Mouse (Mus musculus) hindbrain, embryonic 11.5 days (tissue): ENCODE results near the gene Macrod1. TPM values are rescaled to one million over a fixed set of nuclear protein-coding genes. Genes with fewer than 3 reads are reported as not detected.

Experiments used
- ATAC-seq: fragments of 200-750 bp; cut with Nextera tagmentation; 2 replicates; pipeline ENCODE4 v1.8.0; 2017; ENCODE audit warnings: mild to moderate bottlenecking, moderate TSS enrichment, moderate library complexity; ENCODE audit not compliant: low FRiP score
- DNase-seq: peaks from one replicate; pipeline ENCODE4 v3.0.0-alpha.2; 2015; ENCODE audit warnings: low spot score
- H3K27ac ChIP-seq: fragments of 300-500 bp; sonication (generic); 2 replicates; pipeline ENCODE4 v1.5.1; 2014; ENCODE audit warnings: mild to moderate bottlenecking, low read depth, low read length
- H3K27me3 ChIP-seq: fragments of 300-500 bp; sonication (generic); 2 replicates; pipeline ENCODE4 v1.6.1; 2014; ENCODE audit warnings: mild to moderate bottlenecking, low read length, moderate library complexity, mixed read lengths; ENCODE audit not compliant: control insufficient read depth, insufficient read depth
- H3K36me3 ChIP-seq: fragments of 300-500 bp; sonication (generic); 2 replicates; pipeline ENCODE4 v1.6.1; 2014; ENCODE audit warnings: mild to moderate bottlenecking, low read length, moderate library complexity, mixed read lengths; ENCODE audit not compliant: control insufficient read depth, insufficient read depth
- H3K4me1 ChIP-seq: fragments of 300-500 bp; sonication (generic); replicated peaks from 2 replicates; pipeline ENCODE4 v1.6.1; 2014; ENCODE audit warnings: low read length, mixed read lengths; ENCODE audit not compliant: control insufficient read depth, insufficient read depth
- H3K4me2 ChIP-seq: fragments of 300-500 bp; sonication (generic); replicated peaks from 2 replicates; pipeline ENCODE4 v1.6.1; 2014; ENCODE audit warnings: mild to moderate bottlenecking, low read depth, low read length
- H3K4me3 ChIP-seq: fragments of 300-500 bp; sonication (generic); 2 replicates; pipeline ENCODE4 v1.5.1; 2014; ENCODE audit warnings: low read depth, low read length
- H3K9ac ChIP-seq: fragments of 300-500 bp; sonication (generic); 2 replicates; pipeline ENCODE4 v1.6.1; 2014; ENCODE audit warnings: low read depth, low read length
- H3K9me3 ChIP-seq: fragments of 300-500 bp; sonication (generic); 2 replicates; pipeline ENCODE4 v1.6.1; 2016; ENCODE audit warnings: low read length; ENCODE audit not compliant: control insufficient read depth
- WGBS: fragments of 180-500 bp; shearing (Covaris S2); extraction: QIAGEN DNeasy Blood & Tissue Kit; methylation state at CpG from one replicate; pipeline ENCODE4 v1.1.7; 2014; 5-methylcytosine and 5-hydroxymethylcytosine counted together
- polyA plus RNA-seq: library from polyadenylated mRNA; unstranded; fragments of >200 nt; fragmentation: Nextera tagmentation; extraction: Ambion mirVana; gene quantifications from 2 replicates; pipeline ENCODE4 v1.2.1, GENCODE M21; 2014

Gene Macrod1
- polyA plus RNA-seq, 1 experiment from 2014 or later = 3.1 TPM

DNA sequence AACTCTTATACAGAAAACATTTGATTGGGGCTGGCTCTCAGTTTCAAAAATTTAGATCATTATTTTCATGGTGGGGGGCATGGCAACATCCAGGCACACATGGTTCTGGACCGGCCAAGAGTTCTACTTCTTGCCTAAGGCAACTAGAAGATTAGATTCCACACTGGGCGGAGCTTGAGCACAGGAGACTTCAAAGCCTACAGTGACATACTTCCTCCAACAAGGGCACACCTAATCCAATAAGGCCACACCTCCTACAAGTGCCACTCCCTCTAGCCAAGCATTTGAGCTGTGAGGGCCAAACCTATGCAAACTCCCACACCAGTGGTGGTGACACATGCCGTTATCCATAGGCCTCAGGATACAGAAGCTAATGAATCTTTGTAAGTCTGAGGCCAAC lies 189.4 kb downstream of the Macrod1 start:
- H3K4me2 ChIP-seq = no peak overlapping the region
- H3K27me3 ChIP-seq = no peaks in the 10 kb centered on the region
- H3K27ac ChIP-seq = no peak overlapping the region
- H3K36me3 ChIP-seq = no peaks in the 10 kb centered on the region
- no peak overlapping the region for H3K4me3 ChIP-seq
- no peaks in the 10 kb centered on the region for H3K9me3 ChIP-seq
- no peak for ATAC-seq
- DNase-seq = no peak
- no peak overlapping the region for H3K9ac ChIP-seq
- WGBS = 84% methylated on average over 3 of the region's 3 CpGs
- no peaks in the 10 kb centered on the region; the same call in 1 of the 2 replicates for H3K4me1 ChIP-seq

Other genes starting within 250 kb of the Macrod1 start
- 5.2 and 5.8 TPM in 2 replicates for gene Rps6ka4, start 216.2 kb upstream of the Macrod1 start, polyA plus RNA-seq
- gene Ccdc88b, start 198.6 kb upstream of the Macrod1 start, polyA plus RNA-seq = 0.42 and 0.74 TPM in 2 replicates
- 142 and 147 TPM in 2 replicates for gene Trmt112, start 147.1 kb upstream of the Macrod1 start, polyA plus RNA-seq
- gene Prdx5, start 146.7 kb upstream of the Macrod1 start, polyA plus RNA-seq = 126 and 138 TPM in 2 replicates
- gene Esrra, start 135.0 kb upstream of the Macrod1 start, polyA plus RNA-seq = 4.1 and 5.0 TPM in 2 replicates
- 0.54 TPM in 1 of 2 replicates, not detected in the other for gene Catsperz, start 131.4 kb upstream of the Macrod1 start, polyA plus RNA-seq
- gene Kcnk4, start 122.3 kb upstream of the Macrod1 start, polyA plus RNA-seq = 0.18 and 0.49 TPM in 2 replicates
- 61.7 and 63.9 TPM in 2 replicates for gene Bad, start 114.9 kb upstream of the Macrod1 start, polyA plus RNA-seq
- 27.9 and 34.0 TPM in 2 replicates for gene Gpr137, start 114.3 kb upstream of the Macrod1 start, polyA plus RNA-seq
- 180 and 249 TPM in 2 replicates for gene Ppp1r14b, start 81.8 kb upstream of the Macrod1 start, polyA plus RNA-seq
- gene Plcb3, start 80.3 kb upstream of the Macrod1 start, polyA plus RNA-seq = 14.6 and 14.8 TPM in 2 replicates
- gene Fkbp2, start 76.3 kb upstream of the Macrod1 start, polyA plus RNA-seq = 73.7 and 79.3 TPM in 2 replicates
- gene Vegfb, start 69.2 kb upstream of the Macrod1 start, polyA plus RNA-seq = 21.4 TPM in 2 replicates
- 18.8 and 22.5 TPM in 2 replicates for gene Dnajc4, start 64.2 kb upstream of the Macrod1 start, polyA plus RNA-seq
- gene Nudt22, start 60.7 kb upstream of the Macrod1 start, polyA plus RNA-seq = 19.3 and 19.9 TPM in 2 replicates
- gene Trpt1, start 60.7 kb upstream of the Macrod1 start, polyA plus RNA-seq = 10.6 and 11.1 TPM in 2 replicates
- 7.3 and 7.6 TPM in 2 replicates for gene Fermt3, start 37.3 kb upstream of the Macrod1 start, polyA plus RNA-seq
- 376 and 390 TPM in 2 replicates for gene Stip1, start 16.8 kb upstream of the Macrod1 start, polyA plus RNA-seq
- 4.6 and 5.6 TPM in 2 replicates for gene Flrt1, start 48.9 kb downstream of the Macrod1 start, polyA plus RNA-seq
- 246 and 250 TPM in 2 replicates for gene Otub1, start 149.5 kb downstream of the Macrod1 start, polyA plus RNA-seq
- 762 and 780 TPM in 2 replicates for gene Cox8a, start 160.8 kb downstream of the Macrod1 start, polyA plus RNA-seq
- gene Naa40, start 184.4 kb downstream of the Macrod1 start, polyA plus RNA-seq = 79.9 and 87.6 TPM in 2 replicates
- gene Rcor2, start 210.5 kb downstream of the Macrod1 start, polyA plus RNA-seq = 28.1 and 31.4 TPM in 2 replicates